Mouse (Mus musculus) cerebellum, adult 11-12 months (tissue): ENCODE results near the gene Them5.
A peak's percentile ranks its signal among the peaks of the same experiment; 100 is the strongest.

ENCODE experiments used
- DNase-seq: peaks from one replicate; pipeline ENCODE4 v3.0.0; 2022

Gene Them5

GRCm38 (mm10) chr3:94372641-94373040 lies 30.7 kb downstream of the Them5 start, which contains the start of gene Rorc:
TSS of gene Rorc (plus strand) at chr3:94372794.
- DNase-seq = peak; percentile 85

DNA sequence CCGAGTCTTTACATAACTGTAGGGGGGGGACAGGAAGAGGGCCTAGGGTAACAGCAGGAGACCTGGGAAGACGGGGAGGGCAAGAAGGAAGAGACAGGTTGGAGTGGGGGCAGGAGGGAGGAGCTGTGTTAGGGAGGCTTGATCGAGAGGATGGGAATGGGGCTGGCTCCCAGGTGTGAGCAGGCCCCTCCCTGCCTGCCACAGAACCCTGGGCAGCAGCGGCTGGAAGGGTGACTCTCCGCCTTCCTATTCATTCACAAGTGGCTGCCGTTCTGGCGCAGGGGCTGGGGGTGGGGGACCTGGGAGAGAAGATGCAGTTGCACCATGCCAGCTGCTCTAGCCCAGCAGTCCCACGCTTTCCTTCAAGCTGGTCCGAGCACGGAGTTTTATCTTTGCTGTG lies 31.2 kb downstream of the Them5 start:
- DNase-seq = peak; percentile 74

DNA sequence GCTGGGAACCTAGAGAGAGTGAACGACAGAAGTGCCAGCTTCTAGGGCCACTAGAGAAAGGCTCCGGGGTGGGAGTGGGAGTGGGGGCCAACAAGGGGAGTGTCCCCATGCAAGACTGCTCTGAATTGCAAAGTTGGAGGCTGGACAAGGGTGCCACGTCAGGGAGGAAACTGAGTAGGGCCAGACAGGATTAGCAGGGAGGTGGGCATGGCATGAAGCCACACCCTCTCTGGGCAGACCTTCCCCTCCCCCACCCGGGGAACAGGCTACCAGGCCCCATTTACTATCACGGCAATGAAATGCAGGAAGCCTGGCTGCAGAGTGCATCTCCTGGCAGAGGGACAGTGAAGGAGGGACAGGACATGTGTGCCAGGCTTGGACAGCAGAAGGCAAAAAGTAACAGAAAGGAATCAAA lies 31.7 kb downstream of the Them5 start:
- DNase-seq = peak; percentile 85

GRCm38 (mm10) chr3:94374636-94375035 lies 32.7 kb downstream of the Them5 start:
- DNase-seq = peak; percentile 33

DNA sequence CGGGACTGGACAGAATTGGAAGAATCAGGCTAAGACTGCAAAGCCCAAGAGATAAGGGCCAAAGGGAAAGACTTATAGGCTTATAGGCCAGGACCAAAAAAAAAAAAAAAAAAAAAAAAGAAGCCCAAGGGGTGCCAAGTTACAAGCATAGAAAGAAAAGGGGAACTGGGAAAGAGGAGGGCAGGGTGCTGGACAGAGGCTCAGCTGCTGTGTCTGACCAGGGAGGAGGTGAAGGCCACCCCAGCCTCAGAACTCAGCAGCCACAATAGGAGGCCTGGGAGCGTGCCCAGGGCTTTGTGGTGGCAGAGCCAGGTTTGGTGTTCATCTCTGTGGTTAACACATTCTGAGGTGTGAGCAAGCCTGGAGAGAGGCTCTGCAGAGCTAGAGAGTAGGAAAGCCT lies 33.2 kb downstream of the Them5 start:
- peak; percentile 16 for DNase-seq

DNA sequence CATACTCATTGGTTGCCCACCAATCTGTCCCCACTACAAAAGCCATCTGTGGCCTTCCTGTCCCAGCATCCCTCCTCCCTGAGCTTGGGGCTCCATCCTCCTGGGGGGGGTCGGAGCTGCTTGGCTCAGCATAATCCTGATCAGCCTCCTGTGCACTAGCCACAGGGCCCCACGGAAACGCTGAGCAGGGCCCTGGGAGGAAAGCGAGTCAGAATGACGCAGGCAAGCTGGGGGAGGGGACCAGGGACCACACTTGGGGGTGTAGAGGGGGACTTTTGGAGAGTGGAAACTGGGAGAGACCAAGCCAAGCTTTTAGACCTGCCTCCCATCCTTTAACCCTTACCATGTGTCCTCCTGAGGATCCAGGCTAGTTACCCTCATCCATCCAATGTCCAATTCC lies 34.0 kb downstream of the Them5 start:
- DNase-seq = peak; percentile 19

DNA sequence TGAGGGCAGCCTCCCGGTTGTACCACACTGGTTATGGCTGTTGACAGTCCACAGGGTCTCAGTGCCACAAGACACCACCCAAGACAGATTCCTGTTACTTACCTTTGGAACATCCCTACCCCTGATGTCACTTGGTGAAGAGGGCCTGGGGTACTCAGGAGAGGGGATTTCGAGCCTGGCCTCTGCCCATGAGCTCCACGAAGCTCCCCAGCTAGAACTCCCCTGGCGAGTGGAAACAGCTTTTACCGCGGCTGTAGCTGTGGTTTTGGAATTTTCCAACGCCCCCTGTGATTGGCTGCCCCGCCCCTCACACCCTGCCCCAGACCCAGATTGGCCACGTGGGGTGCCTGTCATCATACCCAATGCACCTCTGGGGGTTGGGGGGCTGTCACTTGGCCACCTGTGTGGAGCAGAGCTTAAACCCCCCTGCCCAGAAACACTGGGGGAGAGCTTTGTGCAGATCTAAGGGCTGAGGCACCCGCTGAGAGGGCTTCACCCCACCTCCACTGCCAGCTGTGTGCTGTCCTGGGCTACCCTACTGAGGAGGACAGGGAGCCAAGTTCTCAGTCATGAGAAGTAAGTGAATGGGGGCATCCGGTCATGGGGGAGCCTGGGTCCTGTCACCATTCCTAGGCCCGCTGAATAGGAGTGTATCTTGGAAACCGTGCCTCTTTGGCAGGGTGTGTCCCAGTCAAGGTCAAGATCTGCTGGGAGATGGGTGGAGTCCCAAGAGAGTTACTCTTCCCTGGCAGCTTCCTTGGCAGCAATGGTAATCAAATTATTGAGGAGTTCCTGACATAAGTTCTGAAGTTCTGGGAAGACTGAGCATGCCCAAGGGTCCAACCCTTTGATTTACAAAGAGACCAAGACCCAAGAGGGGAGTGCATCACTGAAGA lies 35.4 kb downstream of the Them5 start:
- no peak for DNase-seq

GRCm38 (mm10) chr3:94379831-94380510 lies 38.1 kb downstream of the Them5 start:
- DNase-seq = no peak

- DNase-seq = no peak
Observed at GRCm38 (mm10) chr3:94382308-94382707, 40.4 kb downstream of the Them5 start.

- no peak for DNase-seq
Observed at GRCm38 (mm10) chr3:94383476-94383875, 41.6 kb downstream of the Them5 start.

DNA sequence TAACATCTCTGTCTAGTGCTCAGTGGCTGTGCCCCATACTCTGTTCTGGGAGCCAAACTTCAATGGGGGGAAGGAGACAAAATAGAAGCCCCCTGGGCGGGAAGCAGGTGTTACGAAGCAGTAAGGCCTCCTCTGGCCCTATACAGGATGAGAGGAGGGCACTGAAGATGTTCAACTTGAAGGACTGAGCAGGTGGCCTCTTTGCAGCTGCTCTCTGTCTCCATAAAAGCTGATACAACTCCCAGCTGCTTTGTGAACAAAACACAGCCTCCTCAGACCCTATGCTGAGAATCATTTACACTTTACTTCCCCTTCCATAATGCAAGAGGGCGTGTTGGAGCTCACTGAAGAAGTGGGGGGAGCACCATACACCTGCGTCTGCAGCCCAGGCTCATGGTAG lies 44.8 kb downstream of the Them5 start:
- DNase-seq = no peak

GRCm38 (mm10) chr3:94387391-94387790 lies 45.5 kb downstream of the Them5 start:
- DNase-seq = no peak

- DNase-seq = no peak
Observed at GRCm38 (mm10) chr3:94388047-94388446, 46.1 kb downstream of the Them5 start.

DNA sequence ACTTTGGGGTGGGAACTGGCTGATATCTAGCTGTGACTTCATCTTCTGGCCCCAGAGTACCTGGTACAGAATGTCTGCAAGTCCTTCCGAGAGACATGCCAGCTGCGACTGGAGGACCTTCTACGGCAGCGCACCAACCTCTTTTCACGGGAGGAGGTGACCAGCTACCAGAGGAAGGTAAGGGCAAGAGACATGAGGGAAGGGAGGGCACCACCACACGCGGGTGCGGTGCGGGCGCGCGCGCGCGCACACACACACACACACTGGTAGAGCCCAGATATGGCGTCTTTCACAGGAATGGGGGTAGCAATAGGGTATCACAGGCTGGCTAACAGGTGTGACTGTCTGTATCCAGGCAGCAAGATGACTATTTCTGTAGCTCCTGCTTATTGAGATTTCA lies 47.5 kb downstream of the Them5 start:
- no peak for DNase-seq

DNA sequence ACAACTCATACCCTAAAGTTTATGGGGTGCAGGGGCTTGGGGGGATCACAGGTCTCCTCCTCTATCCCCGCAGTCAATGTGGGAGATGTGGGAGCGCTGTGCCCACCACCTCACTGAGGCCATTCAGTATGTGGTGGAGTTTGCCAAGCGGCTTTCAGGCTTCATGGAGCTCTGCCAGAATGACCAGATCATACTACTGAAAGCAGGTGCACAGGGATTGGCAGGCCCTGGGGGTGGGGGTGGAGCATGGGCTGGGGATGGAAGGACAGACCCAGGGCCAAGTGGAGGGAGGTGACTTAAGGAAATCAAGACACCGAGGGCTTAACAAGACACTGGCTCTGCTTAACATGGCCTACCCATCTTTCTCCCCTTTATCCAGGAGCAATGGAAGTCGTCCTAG lies 49.1 kb downstream of the Them5 start:
- no peak for DNase-seq

DNA sequence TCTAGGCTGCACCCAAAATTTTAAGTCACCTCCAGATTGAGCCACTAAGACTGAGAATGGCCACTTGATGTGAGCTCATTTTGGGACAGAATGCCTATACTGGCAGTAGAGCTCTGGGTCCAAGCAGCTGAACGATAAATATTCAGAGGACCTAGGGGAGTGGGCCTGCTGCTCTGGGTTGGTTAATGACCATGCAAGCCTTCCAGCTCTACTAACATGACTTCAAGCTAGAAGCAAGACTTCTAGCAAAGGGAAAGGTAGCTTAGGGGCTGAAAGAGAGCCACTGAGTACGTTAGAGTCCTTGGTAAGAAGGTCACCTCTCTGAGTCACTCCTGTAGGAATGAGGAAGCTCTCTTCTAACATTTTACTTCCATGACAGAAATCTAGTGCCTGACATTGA lies 50.2 kb downstream of the Them5 start:
- no peak for DNase-seq

DNA sequence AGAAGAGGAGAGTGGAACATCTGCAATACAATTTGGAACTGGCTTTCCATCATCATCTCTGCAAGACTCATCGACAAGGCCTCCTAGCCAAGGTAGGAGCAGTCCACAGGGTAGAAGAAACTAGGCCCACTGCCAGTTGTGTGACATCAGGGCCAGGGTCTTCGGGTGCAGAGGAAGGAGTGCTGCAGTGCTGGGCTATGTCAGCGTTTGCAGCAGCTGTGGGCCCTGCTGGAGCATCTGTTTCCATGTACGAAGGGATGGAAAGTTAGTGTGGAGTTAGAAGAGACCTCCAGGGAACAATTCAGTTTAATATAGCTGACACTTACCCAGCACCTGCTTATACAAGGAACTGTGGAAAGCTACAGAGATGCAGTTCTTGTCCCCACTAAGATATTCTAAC lies 51.1 kb downstream of the Them5 start:
- DNase-seq = no peak

GRCm38 (mm10) chr3:94396336-94396735 lies 54.4 kb downstream of the Them5 start:
- no peak for DNase-seq

GRCm38 (mm10) chr3:94396851-94397250 lies 55.0 kb downstream of the Them5 start:
- DNase-seq = no peak
